Mouse (Mus musculus) limb, embryonic 11.5 days (tissue): ENCODE measurements at regions not wholly inside any gene's neighbourhood (a gene's known extent, or its start where the extent isn't known, plus 50 kb on each side); places are given as distances from the start of the nearest gene placed in this dataset.

Experiments used
- ATAC-seq: fragments of 200-750 bp; cut with Nextera tagmentation; 2 replicates; pipeline ENCODE4 v1.8.0; 2017; ENCODE audit warnings: low read depth; ENCODE audit not compliant: insufficient number of reproducible peaks, low FRiP score, low TSS enrichment
- DNase-seq: peaks from one replicate; pipeline ENCODE4 v3.0.0-alpha.2; 2015; ENCODE audit warnings: low spot score
- H3K27ac ChIP-seq: fragments of 300-500 bp; sonication (generic); replicated peaks from 2 replicates; pipeline ENCODE4 v1.5.1; 2014; ENCODE audit warnings: low read depth, mild to moderate bottlenecking, low read length
- H3K27me3 ChIP-seq: fragments of 300-500 bp; sonication (generic); 2 replicates; pipeline ENCODE4 v1.6.1; 2014; ENCODE audit warnings: mild to moderate bottlenecking, low read length, mixed read lengths; ENCODE audit not compliant: control insufficient read depth, insufficient read depth
- H3K36me3 ChIP-seq: fragments of 300-500 bp; sonication (generic); 2 replicates; pipeline ENCODE4 v1.6.1; 2014; ENCODE audit warnings: mild to moderate bottlenecking, low read length, moderate library complexity, mixed read lengths; ENCODE audit not compliant: control insufficient read depth, insufficient read depth
- H3K4me1 ChIP-seq: fragments of 300-500 bp; sonication (generic); 2 replicates; pipeline ENCODE4 v1.6.1; 2014; ENCODE audit warnings: low read length, mixed read lengths; ENCODE audit not compliant: control insufficient read depth, insufficient read depth
- H3K4me2 ChIP-seq: fragments of 300-500 bp; sonication (generic); 2 replicates; pipeline ENCODE4 v1.6.1; 2014; ENCODE audit warnings: low read depth, mild to moderate bottlenecking, moderate library complexity; ENCODE audit not compliant: severe bottlenecking
- H3K4me3 ChIP-seq: fragments of 300-500 bp; sonication (generic); 2 replicates; pipeline ENCODE4 v1.5.1; 2014; ENCODE audit warnings: low read depth, low read length
- H3K9ac ChIP-seq: fragments of 300-500 bp; sonication (generic); 2 replicates; pipeline ENCODE4 v1.6.1; 2014; ENCODE audit warnings: mild to moderate bottlenecking, low read length
- H3K9me3 ChIP-seq: fragments of 300-500 bp; sonication (generic); 2 replicates; pipeline ENCODE4 v1.6.1; 2016; ENCODE audit warnings: low read length; ENCODE audit not compliant: control insufficient read depth
- WGBS: fragments of 180-500 bp; shearing (Covaris S2); extraction: QIAGEN DNeasy Blood & Tissue Kit; methylation state at CpG from one replicate; pipeline ENCODE4 v1.1.7; 2014; 5-methylcytosine and 5-hydroxymethylcytosine counted together

DNA sequence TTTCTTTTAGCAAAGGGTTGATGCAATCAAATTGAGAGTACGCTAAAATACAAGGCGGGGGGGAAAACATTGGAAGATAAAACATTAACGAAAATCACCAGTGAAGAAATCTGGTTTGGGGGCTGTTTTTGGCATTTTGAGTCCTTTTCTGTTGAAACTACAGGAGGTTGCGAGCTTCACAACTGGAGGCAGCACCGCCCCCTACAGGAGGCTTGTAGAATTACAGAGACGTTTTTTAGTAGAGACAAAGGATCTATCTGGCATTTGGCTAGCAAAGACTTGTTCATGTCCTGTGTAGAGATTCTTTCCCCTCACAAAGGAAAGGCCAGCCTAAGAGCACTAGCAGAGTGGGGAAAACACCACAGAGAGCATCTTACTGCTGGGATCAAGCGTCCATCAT, 152.1 kb downstream of the Gm12728 start:
- Histone ChIP-seq H3K4me3 (no peak overlapping the region), H3K36me3 (no peaks in the 10 kb centered on the region), H3K9me3 (no peaks in the 10 kb centered on the region), H3K9ac (no peak overlapping the region), H3K27me3 (no peaks in the 10 kb centered on the region), H3K4me1 (peaks cover 5% of the 10 kb centered on the region), H3K4me2 (no peak overlapping the region), H3K27ac (no peak overlapping the region)
- peak; percentile 86 for DNase-seq
- ATAC-seq = no peak
- 43% methylated on average over 7 of the region's 7 CpGs for WGBS

- DNase-seq (no peak), ATAC-seq (no peak)
- Histone ChIP-seq H3K4me1 (peaks cover 2% of the 10 kb centered on the region; the same call in 1 of the 2 replicates), H3K36me3 (no peaks in the 10 kb centered on the region), H3K27me3 (no peaks in the 10 kb centered on the region), H3K27ac (no peak overlapping the region), H3K9ac (no peak overlapping the region), H3K4me2 (no peak overlapping the region), H3K9me3 (no peaks in the 10 kb centered on the region), H3K4me3 (no peak overlapping the region)
- 62% methylated on average over 5 of the region's 5 CpGs for WGBS
These were observed 155.3 kb downstream of the Gm12728 start for GRCm38 (mm10) chr4:105944962-105945361.

DNA sequence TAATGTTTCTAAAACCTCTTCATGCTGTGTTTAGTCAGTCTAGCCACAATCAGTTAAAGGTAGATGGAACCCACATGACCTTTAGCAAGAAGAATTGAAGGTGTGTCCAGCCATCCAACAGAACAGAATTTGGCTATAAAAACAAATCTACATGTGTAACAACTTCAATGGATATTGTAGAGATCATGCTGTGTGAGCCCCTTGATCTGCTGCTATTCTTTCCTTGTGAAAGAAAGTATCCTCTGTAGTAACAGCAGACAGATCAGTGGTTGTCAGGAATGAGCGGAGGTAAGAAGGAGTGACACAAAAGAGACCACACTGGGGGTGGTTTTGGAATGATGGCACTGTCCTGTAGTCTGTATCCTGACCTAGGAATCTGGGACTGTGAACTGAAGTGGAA, 156.3 kb downstream of the Gm12728 start:
- peaks cover 2% of the 10 kb centered on the region; the same call in 1 of the 2 replicates for H3K4me1 ChIP-seq
- ATAC-seq (no peak), DNase-seq (no peak)
- H3K4me3 ChIP-seq = no peak overlapping the region
- H3K27ac ChIP-seq = no peak overlapping the region
- no peaks in the 10 kb centered on the region for H3K27me3 ChIP-seq
- no peaks in the 10 kb centered on the region for H3K36me3 ChIP-seq
- no peak overlapping the region for H3K4me2 ChIP-seq
- no peak overlapping the region for H3K9ac ChIP-seq
- no peaks in the 10 kb centered on the region for H3K9me3 ChIP-seq
- WGBS = 85% methylated on average over 1 of the region's 1 CpGs

DNA sequence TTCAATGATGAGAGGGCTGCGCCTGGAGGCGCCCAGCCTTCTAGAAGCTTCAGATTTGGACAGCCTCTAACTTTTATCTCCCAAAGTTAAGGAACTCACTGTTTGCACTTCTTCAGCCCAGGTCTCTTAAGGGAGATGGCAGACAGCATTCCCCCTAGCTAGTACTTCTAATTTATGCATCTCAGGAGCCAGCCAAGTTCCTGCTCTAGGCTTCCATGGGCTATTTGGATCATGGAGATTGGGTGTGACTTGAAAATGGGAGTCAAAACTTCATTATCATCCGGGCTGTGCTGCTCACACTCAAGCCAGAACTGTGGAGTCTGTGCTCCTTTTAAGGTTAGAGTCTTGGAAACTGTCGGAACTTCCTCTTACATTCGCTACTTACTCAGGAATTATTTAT, 158.7 kb downstream of the Gm12728 start:
- Histone ChIP-seq H3K4me1 (peaks cover 2% of the 10 kb centered on the region; the same call in 1 of the 2 replicates), H3K27ac (no peak overlapping the region), H3K4me2 (no peak overlapping the region), H3K4me3 (no peak overlapping the region), H3K9me3 (no peaks in the 10 kb centered on the region), H3K9ac (no peak overlapping the region), H3K36me3 (no peaks in the 10 kb centered on the region), H3K27me3 (no peaks in the 10 kb centered on the region)
- no peak for DNase-seq
- no peak for ATAC-seq
- 88% methylated on average over 5 of the region's 5 CpGs for WGBS

GRCm38 (mm10) chr4:105952406-105952805, 162.7 kb downstream of the Gm12728 start:
- Histone ChIP-seq H3K4me2 (no peak overlapping the region), H3K27ac (no peak overlapping the region), H3K4me3 (no peak overlapping the region), H3K9me3 (no peaks in the 10 kb centered on the region), H3K9ac (no peak overlapping the region), H3K36me3 (no peaks in the 10 kb centered on the region), H3K4me1 (no peaks in the 10 kb centered on the region), H3K27me3 (no peaks in the 10 kb centered on the region)
- ATAC-seq (no peak), DNase-seq (no peak)
- 78% methylated on average over 3 of the region's 3 CpGs for WGBS

DNA sequence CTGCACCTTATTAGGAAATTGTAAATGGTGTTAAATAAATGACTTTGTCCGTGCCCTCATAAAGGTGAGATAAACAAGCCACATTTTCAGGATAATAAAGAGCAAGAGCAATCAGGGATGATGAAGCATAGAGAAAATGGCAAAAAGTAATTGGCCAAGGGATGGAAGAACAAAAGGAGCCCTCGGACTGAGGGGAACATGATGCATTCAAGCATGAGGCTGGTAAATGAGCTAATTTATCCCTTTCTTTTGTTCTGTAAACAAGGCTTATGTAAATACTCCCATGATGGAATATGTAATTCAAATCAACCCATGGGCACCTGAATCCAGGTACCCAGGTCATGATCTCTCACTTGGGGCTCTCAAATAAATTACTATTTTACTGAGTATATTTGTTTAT, 166.8 kb downstream of the Gm12728 start:
- H3K36me3 ChIP-seq = no peaks in the 10 kb centered on the region
- no peak for DNase-seq
- 75% methylated on average over 2 of the region's 2 CpGs for WGBS

GRCm38 (mm10) chr4:105958331-105958730, 168.7 kb downstream of the Gm12728 start:
- H3K4me2 ChIP-seq = no peak overlapping the region
- H3K4me1 ChIP-seq = peaks cover 14% of the 10 kb centered on the region
- no peaks in the 10 kb centered on the region for H3K36me3 ChIP-seq
- DNase-seq = no peak
- H3K9ac ChIP-seq = no peak overlapping the region
- no peaks in the 10 kb centered on the region for H3K9me3 ChIP-seq
- ATAC-seq = no peak
- H3K4me3 ChIP-seq = no peak overlapping the region
- no peaks in the 10 kb centered on the region for H3K27me3 ChIP-seq
- H3K27ac ChIP-seq = no peak overlapping the region
- WGBS = 69% methylated on average over 5 of the region's 5 CpGs

More for the DNA sequence above, 166.8 kb downstream of the Gm12728 start:
- no peak overlapping the region for H3K4me3 ChIP-seq
- ATAC-seq = no peak
- H3K27ac ChIP-seq = no peak overlapping the region
- H3K4me2 ChIP-seq = no peak overlapping the region
- 0 out of 2 replicates have a peak, but pooled peaks cover 5% of the 10 kb centered on the region for H3K4me1 ChIP-seq
- H3K9ac ChIP-seq = no peak overlapping the region
- no peaks in the 10 kb centered on the region for H3K27me3 ChIP-seq
- no peaks in the 10 kb centered on the region for H3K9me3 ChIP-seq

DNA sequence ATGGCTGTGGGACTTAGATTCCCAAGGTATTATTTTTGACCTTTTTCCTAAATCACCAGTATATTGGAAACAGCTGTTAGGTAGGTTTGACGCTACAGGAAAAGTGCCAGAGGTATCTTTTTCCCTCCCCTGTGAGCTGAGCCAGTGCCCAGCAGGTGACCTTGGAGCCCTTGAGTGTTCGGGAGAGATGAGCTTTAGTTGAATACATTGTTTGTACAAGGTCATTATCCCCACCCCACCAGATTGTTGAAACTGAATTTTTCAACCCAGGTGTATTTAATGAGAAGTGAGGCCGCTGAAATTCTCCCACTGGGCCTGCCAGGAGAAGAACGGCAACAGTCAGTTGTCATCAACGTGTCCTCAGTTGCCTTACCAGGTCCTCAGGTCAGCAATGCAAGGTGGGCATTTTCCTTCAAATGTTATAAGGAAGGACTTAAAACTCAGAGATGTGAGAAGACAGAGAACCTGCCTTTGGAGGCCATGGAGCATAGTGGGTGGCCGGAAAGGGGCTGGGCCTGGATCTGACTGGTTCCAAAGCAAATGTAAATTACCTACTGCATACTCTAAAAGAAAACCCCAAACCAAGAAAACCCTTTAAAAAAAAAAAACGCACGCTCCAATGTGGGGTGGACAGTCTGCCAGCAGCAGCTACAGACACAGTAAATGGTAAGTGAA, 172.2 kb downstream of the Gm12728 start:
- ATAC-seq (no peak), DNase-seq (peak; percentile 36)
- Histone ChIP-seq H3K36me3 (no peaks in the 10 kb centered on the region), H3K4me2 (no peak overlapping the region), H3K27me3 (no peaks in the 10 kb centered on the region), H3K4me3 (no peak overlapping the region), H3K9me3 (no peaks in the 10 kb centered on the region), H3K27ac (peak overlapping the region; percentile 65; the same call in 1 of the 2 replicates), H3K9ac (no peak overlapping the region), H3K4me1 (peaks cover 14% of the 10 kb centered on the region)
- WGBS = 39% methylated on average over 8 of the region's 8 CpGs

- Histone ChIP-seq H3K4me3 (no peak overlapping the region), H3K27ac (peak overlapping the region; percentile 65; the same call in 1 of the 2 replicates), H3K4me1 (peaks cover 14% of the 10 kb centered on the region), H3K9ac (no peak overlapping the region), H3K4me2 (no peak overlapping the region), H3K36me3 (no peaks in the 10 kb centered on the region), H3K9me3 (no peaks in the 10 kb centered on the region), H3K27me3 (no peaks in the 10 kb centered on the region)
- DNase-seq (peak; percentile 36), ATAC-seq (no peak)
- 26% methylated on average over 7 of the region's 7 CpGs for WGBS
These were observed 172.9 kb downstream of the Gm12728 start for GRCm38 (mm10) chr4:105962542-105962941.
